Mouse (Mus musculus) B cell, adult 2 months (primary cell): ENCODE measurements around the gene Mark3.

Experiments used
- DNase-seq, 2 experiments: peaks; one replicate each; pipeline ENCODE4 v3.0.0; 2022

Gene Mark3

DNA sequence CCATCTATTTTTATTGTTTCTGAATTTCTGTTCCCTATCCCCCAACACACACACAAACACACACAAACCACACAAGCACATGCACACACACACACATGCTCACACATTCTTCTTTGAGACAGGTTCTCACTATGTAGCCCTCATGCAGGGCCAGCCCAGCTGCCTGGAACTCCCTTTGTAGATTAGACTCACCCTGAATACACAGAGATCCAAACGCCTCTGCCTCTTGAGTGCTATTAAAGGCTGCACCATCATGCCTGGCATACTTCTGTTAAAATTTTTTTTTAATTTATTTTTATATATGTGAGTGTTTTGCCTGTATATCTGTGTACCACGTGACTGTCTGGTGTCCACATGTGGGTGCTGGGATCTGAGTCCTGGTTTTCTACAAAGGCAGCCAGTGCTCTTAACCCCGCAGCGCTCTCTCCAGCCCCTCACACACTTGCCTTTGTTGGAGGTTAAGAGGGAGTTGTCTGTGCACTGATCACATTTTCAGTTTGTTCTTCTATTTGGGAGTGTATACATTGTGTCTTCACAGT is 12.0 kb upstream of the Mark3 start:
- DNase-seq = no peak

DNA sequence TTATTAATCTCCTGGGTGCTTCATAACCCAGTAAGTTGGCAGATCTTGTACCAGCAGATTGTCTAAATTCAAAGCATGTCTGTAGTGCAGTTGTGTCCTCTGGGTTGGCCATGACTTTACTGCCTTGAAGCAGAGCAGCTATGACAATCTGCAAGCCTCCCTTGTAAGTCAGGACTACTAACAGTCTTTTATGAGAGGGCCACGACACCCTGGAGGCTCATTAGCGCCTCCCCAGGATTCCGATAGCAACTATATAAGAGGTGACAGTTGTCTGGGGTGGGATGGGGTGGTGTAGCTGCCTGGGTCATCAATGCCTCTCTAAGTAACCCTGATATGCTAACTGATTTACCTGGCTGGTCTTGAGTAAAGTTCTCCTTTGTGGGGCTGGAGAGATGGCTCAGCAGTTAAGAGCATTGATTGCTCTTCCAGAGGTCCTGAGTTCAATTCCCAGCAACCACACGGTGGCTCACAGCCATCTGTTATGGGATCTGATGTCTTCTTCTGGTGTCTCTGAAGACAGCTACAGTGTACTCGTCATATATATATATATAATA is 11.2 kb upstream of the Mark3 start:
- DNase-seq = no peak

DNA sequence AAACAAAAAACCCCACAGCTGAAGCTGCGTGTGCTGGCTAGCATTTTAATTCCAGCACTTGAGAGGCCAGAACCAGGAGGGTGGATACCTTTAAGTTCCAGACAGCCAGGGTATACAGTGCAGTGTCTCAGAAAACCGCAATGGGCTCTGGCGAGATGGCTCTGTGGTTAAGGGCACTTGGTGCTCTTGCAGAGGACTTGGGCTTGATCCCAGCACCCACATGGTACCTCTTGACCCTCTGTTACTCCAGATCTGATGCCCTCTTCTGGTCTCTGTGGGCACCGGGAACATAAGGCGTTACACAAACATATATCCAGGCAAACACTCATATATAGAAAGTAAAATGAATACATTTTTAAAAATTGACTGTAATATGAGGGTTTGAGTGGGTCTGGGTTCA is 9.0 kb upstream of the Mark3 start:
- no peak for DNase-seq

DNA sequence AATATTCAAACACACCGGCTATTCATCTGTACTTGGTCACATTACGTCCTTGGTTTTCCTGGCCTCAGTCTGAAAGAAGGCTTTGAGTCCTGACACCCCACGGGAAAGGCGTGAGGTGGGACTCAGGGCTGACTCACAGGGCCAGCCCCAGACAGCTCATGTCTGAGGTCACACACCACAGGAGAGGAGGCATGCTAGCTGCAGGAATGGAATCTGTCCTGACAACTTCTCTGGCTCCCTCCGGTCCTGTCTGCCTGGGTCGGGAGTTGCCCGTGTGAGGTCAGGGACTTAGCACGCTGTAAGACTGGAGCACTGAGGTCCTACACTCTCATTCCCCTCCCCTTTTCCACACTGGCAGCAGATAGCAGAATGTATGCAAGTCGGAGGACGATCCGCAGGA is 5.5 kb upstream of the Mark3 start:
- DNase-seq = no peak

DNA sequence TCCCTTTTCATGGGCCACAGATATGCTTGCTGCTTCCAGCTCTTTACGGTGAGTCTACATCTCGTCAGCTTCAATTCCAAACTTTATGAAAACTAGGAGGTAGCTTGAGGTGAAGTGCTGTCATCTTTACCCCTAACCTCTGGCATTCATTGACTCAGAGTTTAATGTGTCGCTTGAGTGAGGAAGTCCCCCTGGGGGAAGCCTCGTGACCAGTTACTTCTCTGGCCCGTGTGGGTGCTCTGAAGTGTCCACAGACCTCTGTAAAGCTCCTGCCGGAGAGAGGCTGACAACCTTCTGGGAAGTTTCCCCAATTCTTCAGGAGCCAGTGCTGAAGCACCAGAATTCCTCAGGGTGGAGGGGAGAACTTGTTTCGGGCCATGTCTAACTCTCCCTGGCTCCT is 1.9 kb upstream of the Mark3 start:
- peak in 1 of 2 experiments; percentile 27 for DNase-seq

DNA sequence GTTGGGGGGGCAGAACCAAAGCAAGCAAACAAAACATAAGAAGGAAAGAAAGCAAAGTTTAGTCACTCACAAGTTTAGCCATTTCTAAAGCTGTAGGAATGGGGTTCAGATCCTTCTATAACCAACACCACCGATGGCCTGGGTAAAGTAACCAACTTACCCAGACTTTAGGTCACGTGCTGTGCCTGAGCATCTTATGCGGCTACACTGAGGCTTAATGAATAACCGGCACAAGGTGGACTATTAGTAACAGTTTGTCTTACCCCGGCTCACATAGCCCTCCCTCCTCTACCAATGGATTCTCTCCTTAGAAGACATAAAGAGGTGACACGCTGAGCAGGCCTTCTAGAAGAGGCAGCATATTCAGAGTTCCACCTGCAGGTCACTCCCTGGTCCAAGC is 1.0 kb upstream of the Mark3 start:
- DNase-seq = no peak

DNA sequence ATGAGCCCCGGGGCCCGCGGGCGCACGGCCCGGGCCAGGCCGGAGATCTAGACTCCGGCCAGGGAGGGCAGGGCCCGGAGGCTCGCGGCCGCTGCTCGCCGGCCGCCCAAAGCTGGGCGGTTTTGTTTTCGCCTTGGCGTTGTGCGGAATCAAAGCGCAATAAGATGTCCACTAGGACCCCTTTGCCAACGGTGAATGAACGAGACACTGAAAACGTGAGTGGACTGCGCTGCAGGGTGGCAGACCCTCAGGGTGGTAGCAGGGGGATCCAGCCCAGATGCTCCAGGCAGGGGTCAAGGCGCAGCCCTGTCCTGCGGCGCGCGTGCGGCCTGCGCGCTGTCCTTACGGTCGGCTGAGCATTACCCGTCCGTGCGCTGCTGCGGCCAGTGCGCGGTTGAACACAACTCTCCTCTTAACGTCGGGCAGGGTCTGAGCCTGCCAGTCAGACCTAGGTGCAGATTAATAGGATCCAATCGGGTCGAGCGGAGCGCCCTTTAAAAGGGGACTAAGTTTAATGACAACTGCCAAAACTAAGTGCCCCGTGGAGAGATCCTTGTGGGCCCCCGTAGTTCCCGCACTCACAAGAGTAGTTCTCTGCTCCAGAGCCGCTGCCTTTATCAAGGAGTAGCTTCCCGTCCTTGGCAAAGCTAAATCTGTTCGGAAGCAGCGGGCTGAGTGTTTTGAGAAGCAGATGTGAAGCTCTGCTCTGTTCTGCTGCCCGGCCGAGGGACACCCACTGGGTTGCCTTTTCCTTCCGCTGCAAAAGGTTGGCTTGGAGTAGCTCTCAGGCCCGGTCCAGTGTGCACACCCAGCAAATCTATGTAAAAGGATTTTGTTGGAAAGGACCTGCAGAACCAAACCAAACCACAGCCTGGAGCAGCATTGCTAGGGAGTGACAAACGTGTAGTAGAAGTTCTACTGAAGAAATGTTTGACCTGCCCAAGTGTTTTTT is 840 bp downstream of the Mark3 start:
- DNase-seq = peak; percentile 32 to 33

DNA sequence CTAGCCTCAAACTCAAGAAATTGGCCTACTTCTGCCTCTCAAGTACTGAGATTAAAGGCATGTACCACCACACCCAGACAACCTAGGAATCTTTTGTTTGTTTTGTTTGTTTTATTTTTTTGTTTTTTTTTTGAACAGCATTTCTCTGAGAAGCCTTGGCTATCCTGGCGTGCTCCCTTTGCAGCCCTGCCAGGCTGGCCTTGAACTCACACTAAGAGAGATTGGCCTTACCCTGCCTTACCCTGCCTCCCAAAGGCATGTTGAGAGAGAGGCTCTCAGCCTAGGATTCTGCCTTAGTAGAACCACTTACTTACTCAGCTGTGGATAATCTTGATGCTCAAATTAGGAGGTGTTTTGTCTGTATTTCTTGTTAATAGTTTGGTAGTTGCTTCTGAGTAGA is 8.7 kb downstream of the Mark3 start:
- no peak for DNase-seq

DNA sequence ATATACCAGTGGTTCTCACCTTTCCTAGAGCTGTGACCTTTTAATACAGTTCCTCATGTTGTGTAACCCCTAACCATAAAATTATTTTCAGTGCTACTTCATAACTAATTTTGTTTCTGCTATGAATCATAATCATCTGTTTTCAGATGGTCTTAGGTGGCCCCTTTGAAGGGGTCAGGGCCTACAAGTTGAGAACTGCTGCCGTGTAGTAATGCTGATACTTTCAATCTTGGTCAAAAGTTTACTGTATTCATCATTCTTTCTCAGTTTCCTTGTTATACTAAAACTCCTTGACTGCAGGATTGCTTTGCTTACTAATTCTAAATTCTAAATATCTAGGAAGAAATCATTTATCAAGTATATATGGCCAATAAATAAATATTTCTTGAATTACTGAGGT is 10.1 kb downstream of the Mark3 start:
- DNase-seq = no peak

DNA sequence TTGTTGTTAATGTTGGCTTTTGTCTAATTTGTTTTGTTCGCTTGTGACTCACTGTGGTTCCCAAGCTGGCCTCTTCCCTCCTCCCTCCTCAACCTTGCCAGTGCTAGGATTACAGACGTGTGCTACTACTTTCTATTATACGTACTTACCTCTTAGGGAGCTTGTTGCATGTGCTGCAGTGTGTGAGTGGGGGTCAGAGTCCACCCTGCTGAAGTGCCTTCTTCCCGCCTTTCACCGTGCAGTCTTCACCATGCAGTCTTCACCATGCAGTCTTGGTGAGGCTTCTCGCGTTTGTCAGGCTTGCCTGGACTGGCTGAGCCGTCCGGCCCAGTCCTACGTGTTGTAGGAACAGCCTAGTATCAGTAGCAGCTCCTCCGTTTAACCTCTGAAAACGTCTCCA is 12.9 kb downstream of the Mark3 start:
- DNase-seq = no peak

DNA sequence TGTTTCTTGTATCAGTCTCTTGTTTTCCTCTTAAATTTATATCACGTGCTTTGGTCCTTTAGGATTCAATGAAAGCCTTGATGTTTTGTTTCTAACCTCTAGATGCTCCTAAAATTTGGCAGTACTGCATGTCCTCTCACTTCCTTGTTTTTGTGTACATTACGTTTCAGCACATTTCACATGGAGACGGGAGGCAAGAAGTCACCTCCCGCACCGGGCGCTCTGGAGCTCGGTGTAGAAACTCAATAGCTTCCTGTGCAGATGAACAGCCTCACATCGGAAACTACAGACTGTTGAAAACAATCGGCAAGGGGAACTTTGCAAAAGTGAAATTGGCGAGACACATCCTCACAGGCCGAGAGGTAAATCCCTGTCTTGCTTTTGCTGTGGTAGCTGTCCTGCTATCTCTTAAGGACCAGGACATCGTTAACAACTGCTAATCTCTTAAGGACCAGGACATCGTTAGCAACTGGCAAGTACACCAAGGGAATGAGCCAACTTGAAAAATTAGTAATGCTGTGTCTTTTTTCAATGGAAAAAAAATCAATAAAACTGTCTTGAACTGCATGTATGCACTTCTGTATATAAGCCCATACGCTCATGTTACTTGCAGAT is 18.2 kb downstream of the Mark3 start:
- DNase-seq = peak in 1 of 2 experiments; percentile 13

DNA sequence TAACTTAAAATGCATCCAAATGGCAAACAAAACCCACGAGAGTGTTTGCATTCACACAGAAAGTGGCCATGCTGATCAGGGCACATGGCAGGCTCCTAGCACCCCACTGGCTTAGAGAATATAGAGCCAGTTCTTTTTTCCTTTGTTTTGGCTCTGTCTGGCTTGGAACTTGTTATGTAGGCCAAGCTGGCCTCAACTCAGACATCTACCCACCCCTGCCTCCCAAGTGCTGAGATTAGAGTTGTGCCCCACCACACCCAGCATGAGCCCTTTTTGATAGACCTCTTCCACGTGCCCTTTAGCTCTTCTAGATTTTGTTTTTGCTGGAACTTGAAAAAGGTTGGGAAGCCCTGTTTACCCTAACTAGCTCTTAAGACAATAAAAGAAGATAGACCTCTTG is 19.5 kb downstream of the Mark3 start:
- DNase-seq = no peak

DNA sequence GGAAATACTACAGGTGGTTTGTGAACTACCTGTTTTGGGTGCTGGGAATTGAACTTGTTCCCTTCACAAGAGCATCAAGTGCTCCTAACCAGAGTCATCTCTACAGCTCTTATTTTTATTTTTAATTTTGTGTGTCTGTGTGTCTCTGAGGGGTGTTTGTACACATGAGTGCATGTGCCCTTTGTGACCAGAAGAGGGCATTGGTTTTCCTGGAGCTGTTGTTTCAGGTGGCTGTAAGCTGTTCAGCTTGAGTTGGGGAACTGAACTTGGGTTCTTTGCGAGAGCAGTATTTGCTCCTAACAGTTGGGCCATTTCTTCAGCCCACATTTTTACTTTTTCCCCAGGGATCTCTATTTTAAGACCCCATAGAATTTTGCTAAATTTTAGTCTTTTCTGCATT is 23.0 kb downstream of the Mark3 start:
- no peak for DNase-seq

DNA sequence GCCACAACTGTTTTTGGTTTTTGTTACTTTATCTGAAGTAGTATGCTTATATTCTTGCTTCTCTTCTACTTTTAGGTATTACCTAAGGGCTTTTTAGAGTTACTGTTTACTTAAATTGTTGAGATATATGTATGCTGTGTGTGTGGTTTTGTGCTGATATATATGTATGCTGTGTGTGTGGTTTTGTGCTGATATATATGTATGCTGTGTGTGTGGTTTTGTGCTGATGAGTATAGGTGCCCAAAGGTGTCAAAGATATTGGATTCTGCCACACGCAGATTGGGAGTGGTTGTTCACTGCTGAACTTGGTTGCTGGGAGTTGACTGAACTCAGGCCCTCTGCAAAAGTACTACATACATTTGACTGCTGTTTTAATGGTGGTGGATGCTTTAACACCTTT is 24.6 kb downstream of the Mark3 start:
- no peak for DNase-seq

DNA sequence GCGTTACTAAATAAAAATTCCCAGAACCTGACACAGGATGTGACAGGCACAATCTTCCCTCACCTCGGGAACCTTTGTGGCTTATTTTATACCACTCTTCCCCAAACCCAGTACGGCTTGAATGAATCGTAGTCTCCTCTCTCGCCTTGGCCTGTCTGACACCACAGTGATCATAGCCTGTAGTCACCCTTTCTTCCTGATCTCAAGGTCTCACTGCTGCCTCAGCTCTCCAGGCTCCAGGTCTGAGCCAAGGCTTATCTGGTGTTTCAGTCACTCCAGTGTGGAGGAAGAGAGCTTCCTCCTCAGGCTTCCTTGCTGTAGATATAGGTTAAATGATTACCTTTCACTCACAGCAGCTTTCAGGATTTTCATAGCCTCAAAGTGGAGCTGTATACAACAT is 25.3 kb downstream of the Mark3 start:
- DNase-seq = no peak

DNA sequence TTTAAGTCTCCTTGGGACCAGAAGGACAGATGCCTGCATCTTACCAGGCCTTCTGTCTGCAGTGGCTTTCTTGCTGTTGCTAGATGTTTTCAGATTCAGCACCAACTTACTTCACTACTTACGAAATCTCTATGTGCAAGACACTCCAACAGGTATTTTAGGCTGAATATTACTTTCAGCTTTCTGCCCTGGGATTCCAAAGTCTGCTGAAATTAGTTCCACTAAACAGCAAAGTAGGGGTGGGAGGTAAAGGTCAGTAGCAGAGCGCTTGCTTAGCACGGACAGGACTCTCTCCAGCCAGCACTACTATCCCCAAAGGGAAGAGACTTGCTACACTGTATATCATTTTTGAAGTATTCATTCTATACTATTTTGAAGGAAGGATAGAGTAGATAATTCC is 29.5 kb downstream of the Mark3 start:
- no peak for DNase-seq

DNA sequence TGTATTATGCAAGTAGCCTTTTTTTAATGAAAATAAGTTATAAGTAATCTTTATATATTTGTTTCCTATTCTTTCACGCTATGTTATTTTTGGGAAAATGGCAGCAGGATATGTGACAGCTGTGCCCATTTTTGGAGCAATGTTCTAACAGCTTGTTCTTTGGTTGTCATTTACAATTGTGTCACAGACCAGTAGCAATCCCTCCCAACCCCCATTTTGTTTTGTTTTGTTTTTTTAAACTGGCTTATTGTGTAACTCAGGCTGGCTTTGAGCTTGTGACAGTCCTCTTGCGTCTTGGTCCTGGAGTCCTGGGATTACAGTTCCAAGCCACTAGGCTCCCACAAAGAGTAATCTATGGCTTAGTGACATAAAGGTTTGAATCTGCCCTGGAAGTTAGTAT is 31.3 kb downstream of the Mark3 start:
- no peak for DNase-seq

DNA sequence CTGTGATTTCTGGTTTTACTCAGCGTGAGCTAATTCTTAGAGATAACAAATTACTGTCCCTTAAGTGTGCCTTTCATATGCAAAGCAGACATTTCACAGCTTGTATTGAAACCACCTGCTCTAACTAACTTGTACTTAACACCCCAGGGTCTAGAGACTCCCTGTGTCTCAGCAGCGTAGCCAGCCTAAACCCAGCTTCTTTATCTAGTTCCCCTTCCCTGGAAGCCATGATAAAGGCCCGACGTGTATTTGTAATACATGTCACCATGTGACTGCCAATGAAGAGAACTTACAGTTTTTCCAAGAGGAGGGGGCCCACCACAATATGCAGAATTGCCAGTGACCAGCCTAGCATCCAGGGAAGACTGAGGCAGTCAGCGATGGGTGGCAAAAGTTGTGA is 33.7 kb downstream of the Mark3 start:
- no peak for DNase-seq

DNA sequence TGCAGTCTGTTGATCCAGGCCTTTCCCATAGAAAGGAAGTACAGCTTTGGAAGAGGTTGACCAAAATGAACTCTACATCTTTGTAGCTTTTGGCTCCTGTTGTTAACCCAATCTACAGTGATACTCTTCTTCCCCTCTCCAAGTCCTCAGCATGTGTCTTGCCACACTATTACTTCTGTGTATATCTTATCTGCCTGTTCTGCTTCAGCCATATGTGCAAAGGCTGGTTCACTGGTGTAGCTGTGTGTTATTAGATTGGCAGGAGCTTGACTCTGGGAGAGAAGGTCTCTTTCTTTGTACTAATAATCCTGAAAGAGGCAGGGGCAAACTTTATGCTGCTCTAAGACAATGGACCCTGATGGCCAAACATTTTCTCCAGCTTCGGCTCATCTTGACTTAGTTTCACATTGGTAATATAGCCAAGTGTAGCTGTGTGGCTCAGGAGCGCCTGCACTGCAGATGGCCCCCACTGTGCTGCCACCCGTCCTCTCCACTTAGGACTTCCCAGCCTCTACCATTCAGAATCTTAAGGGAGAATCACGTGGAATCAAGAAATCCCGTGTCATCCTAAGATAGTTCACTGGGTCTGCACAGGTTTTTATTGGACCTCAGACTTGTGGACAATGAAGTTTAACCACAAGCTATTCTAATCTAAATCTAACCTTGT is 40.3 kb downstream of the Mark3 start:
- DNase-seq = no peak

DNA sequence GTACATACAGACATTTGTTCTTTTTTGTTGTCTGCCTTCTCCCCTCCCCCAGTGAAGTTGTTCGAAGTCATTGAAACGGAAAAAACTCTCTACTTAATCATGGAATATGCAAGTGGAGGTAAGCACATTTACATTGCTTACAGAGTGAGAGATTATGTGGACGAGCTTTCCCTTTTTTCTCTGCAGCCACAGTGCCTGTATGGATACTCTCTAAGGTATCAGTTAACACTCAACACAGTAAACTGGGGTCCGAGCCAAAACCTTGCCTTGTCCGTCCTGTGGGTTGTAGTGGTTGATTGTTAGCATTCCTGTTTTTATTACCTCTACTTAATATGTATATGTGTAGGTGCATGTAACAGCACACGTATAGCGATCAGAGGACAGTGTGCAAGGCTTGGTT is 43.9 kb downstream of the Mark3 start:
- no peak for DNase-seq

DNA sequence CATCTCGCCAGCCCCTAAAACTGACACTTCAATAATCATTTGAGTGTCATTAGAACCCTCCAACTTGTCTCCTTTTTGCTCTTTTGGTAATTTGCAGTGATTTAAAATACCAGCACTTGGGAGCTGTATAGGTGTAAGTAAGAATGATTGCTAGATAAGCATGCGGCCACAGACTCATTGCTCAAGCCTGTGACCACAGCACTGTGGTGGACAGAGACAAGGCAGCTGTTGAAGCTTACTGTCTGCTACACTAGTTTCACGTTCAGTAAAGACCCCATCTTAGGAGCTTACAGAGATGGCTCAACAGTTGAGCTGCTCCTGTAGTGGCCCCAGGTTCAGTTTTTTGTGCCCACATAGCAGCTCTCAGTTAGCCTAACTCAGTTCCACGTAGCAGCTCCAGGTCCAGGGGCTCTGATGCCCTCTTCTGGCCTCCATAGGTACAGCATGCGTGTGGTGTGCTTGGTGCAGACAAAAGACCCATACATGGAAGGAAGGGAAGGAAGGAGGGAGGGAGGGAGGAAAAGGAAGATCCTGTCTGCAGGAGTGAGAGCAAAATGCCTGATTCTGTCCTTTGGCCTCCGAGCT is 73.8 kb downstream of the Mark3 start:
- peak; percentile 58 to 59 for DNase-seq

DNA sequence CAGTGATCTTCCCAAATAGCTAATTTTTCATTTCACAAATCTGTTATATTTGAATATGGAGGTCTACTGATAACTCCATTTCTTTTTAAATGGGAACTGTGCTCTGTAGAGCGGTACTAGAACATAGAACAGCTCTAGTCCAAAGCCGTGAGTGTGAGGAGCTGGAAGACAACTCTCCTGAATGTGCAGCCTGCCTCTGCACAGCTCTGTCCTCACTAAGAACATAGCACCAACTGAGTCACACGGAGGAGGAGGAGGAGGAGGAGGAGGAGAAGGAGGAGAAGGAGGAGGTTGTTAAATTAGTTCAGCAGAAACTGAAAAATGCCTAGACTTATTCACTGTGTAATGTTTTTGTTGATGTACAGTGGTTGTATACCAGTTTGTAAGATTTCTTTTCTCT is 78.6 kb downstream of the Mark3 start:
- DNase-seq = no peak

DNA sequence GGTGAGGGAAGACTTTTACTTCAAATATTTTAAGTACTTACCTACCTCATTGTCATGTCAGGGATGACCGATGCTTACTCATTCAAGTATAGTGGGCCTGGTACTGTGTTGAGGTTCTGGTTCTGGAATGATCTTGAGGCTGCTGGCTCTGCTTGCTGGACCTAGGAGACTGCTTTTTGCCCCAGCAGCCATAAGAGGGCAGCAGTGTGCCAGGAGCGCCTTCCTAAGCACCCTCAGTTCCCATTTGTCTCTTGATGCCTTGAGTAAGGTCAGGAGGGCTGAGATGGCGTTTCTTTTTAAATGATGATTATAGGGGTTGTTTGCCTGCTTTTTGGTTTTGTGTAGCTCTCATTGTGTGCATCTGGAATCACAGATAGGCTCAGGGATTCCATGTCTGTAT is 79.1 kb downstream of the Mark3 start:
- DNase-seq = peak; percentile 62
